Mouse (Mus musculus): Measurements from ENCODE around the gene Tmigd1. TPM values are rescaled to one million over a fixed set of nuclear protein-coding genes. Genes with fewer than 3 reads are reported as not detected.

The Tmigd1 gene
- polyA plus RNA-seq, 1 experiment from 2014 or later = 64.1 TPM

- Histone ChIP-seq H3K27me3 (replicated peaks; ENCODE audit: control insufficient read depth, insufficient read depth, low read length) (no peaks in the 10 kb centered on the region), H3K36me3 (ENCODE audit: control insufficient read depth, insufficient read depth) (no peaks in the 10 kb centered on the region), H3K9ac (ENCODE audit: low read depth, low read length) (peak overlapping the region; percentile 66), H3K4me3 (ENCODE audit: low read depth, low read length) (peak overlapping the region; percentile 67), H3K4me1 (replicated peaks; ENCODE audit: control insufficient read depth, insufficient read depth, low read length) (peaks cover 3% of the 10 kb centered on the region; the same call in 1 of the 2 replicates), H3K4me2 (replicated peaks; ENCODE audit: low read depth) (peak overlapping the region; percentile 72), H3K9me3 (ENCODE audit: control insufficient read depth) (no peaks in the 10 kb centered on the region), H3K27ac (ENCODE audit: low read depth, low read length) (peak overlapping the region; percentile 76)
- ATAC-seq = peak; percentile 92
- TF ChIP-seq CTCF (IDR thresholded peaks at IDR 0.05; ENCODE audit: low read depth) = peak; percentile 30
- under 1% methylated on average over 58 of the region's 58 CpGs for WGBS
Measured at GRCm38 (mm10) chr11:76945386-76946202, 43.6 kb downstream of the Tmigd1 start.

GRCm38 (mm10) chr11:76946203-76946585, 44.2 kb downstream of the Tmigd1 start:
- Histone ChIP-seq H3K4me2 (replicated peaks; ENCODE audit: low read depth) (peak overlapping the region; percentile 72), H3K9ac (ENCODE audit: low read depth, low read length) (peak overlapping the region; percentile 66; the same call in 1 of the 2 replicates), H3K4me3 (ENCODE audit: low read depth, low read length) (peak overlapping the region; percentile 67), H3K27ac (ENCODE audit: low read depth, low read length) (no peak overlapping the region), H3K27me3 (replicated peaks; ENCODE audit: control insufficient read depth, insufficient read depth, low read length) (no peaks in the 10 kb centered on the region), H3K9me3 (ENCODE audit: control insufficient read depth) (no peaks in the 10 kb centered on the region), H3K36me3 (ENCODE audit: control insufficient read depth, insufficient read depth) (peaks cover 6% of the 10 kb centered on the region), H3K4me1 (replicated peaks; ENCODE audit: control insufficient read depth, insufficient read depth, low read length) (peaks cover 3% of the 10 kb centered on the region; the same call in 1 of the 2 replicates)
- 3% methylated on average over 8 of the region's 8 CpGs for WGBS
- ATAC-seq = no peak
- no peak for TF ChIP-seq CTCF (IDR thresholded peaks at IDR 0.05; ENCODE audit: low read depth)

- ATAC-seq = no peak
- no peaks in the 10 kb centered on the region for H3K4me1 ChIP-seq (replicated peaks; ENCODE audit: control insufficient read depth, insufficient read depth, low read length)
- 80% methylated on average over 2 of the region's 2 CpGs for WGBS
- H3K27ac ChIP-seq (ENCODE audit: low read depth, low read length) = no peak overlapping the region
- H3K4me2 ChIP-seq (replicated peaks; ENCODE audit: low read depth) = no peak overlapping the region
- H3K27me3 ChIP-seq (replicated peaks; ENCODE audit: control insufficient read depth, insufficient read depth, low read length) = no peaks in the 10 kb centered on the region
- H3K9ac ChIP-seq (ENCODE audit: low read depth, low read length) = no peak overlapping the region
- TF ChIP-seq CTCF (IDR thresholded peaks at IDR 0.05; ENCODE audit: low read depth) = no peak
- H3K4me3 ChIP-seq (ENCODE audit: low read depth, low read length) = no peak overlapping the region
- peaks cover 70% of the 10 kb centered on the region for H3K36me3 ChIP-seq (ENCODE audit: control insufficient read depth, insufficient read depth)
- no peaks in the 10 kb centered on the region for H3K9me3 ChIP-seq (ENCODE audit: control insufficient read depth)
Measured at GRCm38 (mm10) chr11:76953536-76953935, 51.6 kb downstream of the Tmigd1 start.

- TF ChIP-seq CTCF (IDR thresholded peaks at IDR 0.05; ENCODE audit: low read depth) = no peak
- H3K27me3 ChIP-seq (replicated peaks; ENCODE audit: control insufficient read depth, insufficient read depth, low read length) = no peaks in the 10 kb centered on the region
- 85% methylated on average over 3 of the region's 3 CpGs for WGBS
- no peaks in the 10 kb centered on the region for H3K9me3 ChIP-seq (ENCODE audit: control insufficient read depth)
- no peaks in the 10 kb centered on the region for H3K4me1 ChIP-seq (replicated peaks; ENCODE audit: control insufficient read depth, insufficient read depth, low read length)
- H3K4me2 ChIP-seq (replicated peaks; ENCODE audit: low read depth) = no peak overlapping the region
- no peak overlapping the region for H3K27ac ChIP-seq (ENCODE audit: low read depth, low read length)
- H3K9ac ChIP-seq (ENCODE audit: low read depth, low read length) = no peak overlapping the region
- H3K36me3 ChIP-seq (ENCODE audit: control insufficient read depth, insufficient read depth) = peaks cover 66% of the 10 kb centered on the region
- no peak for ATAC-seq
- no peak overlapping the region for H3K4me3 ChIP-seq (ENCODE audit: low read depth, low read length)
Measured at GRCm38 (mm10) chr11:76965703-76966102, 63.7 kb downstream of the Tmigd1 start.

Other genes with a start within 250 kb of the Tmigd1 start
- gene Bhlha9, start 229.7 kb upstream of the Tmigd1 start, polyA plus RNA-seq (2015; fragmentation: Nextera tagmentation; extraction: Ambion mirVana) = not detected in 2 replicates
- 0.85 and 0.96 TPM in 2 replicates for gene Trarg1, start 222.4 kb upstream of the Tmigd1 start, polyA plus RNA-seq (2015; fragmentation: Nextera tagmentation; extraction: Ambion mirVana)
- 28.6 and 30.7 TPM in 2 replicates for gene Gosr1, start 138.6 kb upstream of the Tmigd1 start, polyA plus RNA-seq (2015; fragmentation: Nextera tagmentation; extraction: Ambion mirVana)
- 10.1 and 11.0 TPM in 2 replicates for gene Cpd, start 55.1 kb upstream of the Tmigd1 start, polyA plus RNA-seq (2015; fragmentation: Nextera tagmentation; extraction: Ambion mirVana)
- 56.7 and 60.9 TPM in 2 replicates for gene Blmh, start 22.6 kb downstream of the Tmigd1 start, polyA plus RNA-seq (2015; fragmentation: Nextera tagmentation; extraction: Ambion mirVana)
- gene Slc6a4, start 96.4 kb downstream of the Tmigd1 start, polyA plus RNA-seq (2015; fragmentation: Nextera tagmentation; extraction: Ambion mirVana) = 21.1 and 21.2 TPM in 2 replicates
- 54.3 and 65.8 TPM in 2 replicates for gene Nsrp1, start 176.3 kb downstream of the Tmigd1 start, polyA plus RNA-seq (2015; fragmentation: Nextera tagmentation; extraction: Ambion mirVana)

Measured in intestine, postnatal 0 days (tissue).